Mouse (Mus musculus) heart, postnatal 4 days (tissue): ENCODE data around the gene Wdr60. TPM values are rescaled to one million over a fixed set of nuclear protein-coding genes. Genes with fewer than 3 reads are reported as not detected.

Source experiments
- DNase-seq: peaks from one replicate; pipeline ENCODE4 v3.0.0; 2021
- total RNA-seq, 2 experiments: library from RNA; stranded (reverse); gene quantifications; 2 replicates each; pipeline ENCODE4 v1.2.3; 2021

The Wdr60 gene
- total RNA-seq, 2 experiments from 2014 or later: 2.6 to 2.8 TPM

- no peak for DNase-seq
Measured at GRCm38 (mm10) chr12:116265275-116265674, 2.5 kb upstream of the Wdr60 start.

DNA sequence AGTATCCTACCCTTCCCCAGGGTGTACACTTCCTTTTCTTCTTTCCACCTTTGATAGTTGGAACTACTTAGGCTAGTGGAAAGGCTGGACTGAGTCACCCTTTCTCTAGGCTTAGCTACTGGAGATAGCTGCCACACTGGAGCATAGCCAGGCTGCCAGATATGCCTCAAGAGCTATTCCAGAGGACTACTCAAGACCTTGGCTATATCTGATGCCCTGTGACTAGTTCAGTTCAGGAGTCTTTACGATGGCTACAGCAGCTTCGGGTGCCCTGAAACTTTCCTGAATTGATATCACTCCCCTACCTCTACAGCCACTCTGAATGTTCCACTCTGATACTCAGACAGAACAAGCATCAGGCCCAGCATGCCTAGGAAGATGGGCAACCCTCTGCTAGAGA, 1.9 kb upstream of the Wdr60 start:
- DNase-seq: no peak

GRCm38 (mm10) chr12:116258321-116258720, 4.5 kb downstream of the Wdr60 start:
- DNase-seq: no peak

DNA sequence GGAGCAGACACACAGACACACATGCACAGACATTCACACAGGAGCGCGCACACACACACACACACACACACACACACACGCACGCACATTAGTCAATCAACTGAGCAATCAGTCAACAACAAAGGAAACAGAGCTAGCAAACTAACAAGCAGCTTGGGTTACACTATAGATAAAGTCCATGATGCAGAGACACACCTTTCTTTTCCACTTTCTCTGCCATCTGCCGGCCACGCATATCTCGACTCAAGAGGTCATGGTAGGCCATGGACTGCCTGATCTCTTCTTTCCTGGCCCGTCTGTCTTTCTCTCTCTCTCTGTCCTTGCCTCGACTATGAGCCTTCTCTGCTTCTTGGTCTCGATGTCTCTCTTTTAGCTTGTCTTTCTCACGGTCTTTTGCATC, 7.2 kb downstream of the Wdr60 start:
- DNase-seq: no peak

DNA sequence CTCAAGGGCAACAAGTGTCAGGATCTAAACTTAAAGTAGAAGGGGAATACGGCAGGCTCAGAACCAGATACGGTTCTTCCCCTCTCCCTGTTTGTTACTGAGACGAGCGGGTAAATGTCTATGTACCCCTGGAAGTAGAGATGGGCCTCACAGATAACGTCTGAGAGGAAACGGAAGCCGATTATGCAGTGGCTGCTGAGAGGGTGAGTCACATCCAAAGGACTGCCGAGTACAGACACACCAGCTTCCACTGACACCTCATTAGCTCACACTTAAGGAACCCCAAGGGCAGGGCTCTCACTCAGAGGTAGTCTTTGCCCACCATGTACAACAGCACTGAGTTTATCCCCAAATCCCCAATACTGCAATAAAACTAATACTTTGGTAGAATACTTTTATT, 8.2 kb downstream of the Wdr60 start:
- no peak for DNase-seq

GRCm38 (mm10) chr12:116244601-116245000, 18.2 kb downstream of the Wdr60 start:
- DNase-seq: no peak

DNA sequence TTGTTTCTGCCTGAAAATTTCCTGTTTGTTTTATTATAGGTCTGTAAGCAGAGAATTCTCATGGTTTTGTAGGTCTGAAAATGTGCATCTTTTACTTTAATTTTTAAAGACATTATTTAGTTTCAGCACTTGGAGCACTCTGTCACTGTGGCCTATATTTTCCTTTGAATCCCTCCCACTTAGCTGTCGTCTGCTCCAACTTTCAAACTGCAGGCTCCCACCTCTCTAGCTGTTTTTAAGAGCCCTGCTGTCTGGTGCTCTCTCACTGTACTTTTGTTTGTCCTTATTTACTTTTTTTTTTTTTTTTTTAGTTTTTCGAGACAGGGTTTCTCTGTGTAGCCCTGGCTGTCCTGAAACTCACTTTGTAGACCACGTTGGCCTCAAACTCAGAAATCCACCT, 24.0 kb downstream of the Wdr60 start:
- no peak for DNase-seq

DNA sequence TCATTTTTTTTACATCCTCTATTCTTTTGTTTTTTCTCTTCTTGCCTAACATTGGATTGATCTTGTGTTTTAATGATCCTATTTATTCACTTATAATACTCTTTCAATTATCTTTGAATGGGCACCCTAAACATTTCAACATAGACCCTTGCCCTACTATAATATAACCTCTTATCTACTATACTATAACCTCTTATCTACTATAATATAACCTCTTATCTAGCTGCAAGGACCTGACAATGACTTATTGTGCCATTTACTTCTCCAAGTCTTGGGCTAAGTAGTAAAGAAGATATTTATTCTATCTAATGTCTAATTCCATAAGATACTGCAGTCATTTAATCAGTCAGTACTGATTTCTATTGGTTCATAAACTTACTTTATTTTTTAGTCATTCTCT, 24.5 kb downstream of the Wdr60 start:
- no peak for DNase-seq

GRCm38 (mm10) chr12:116236658-116237057, 26.2 kb downstream of the Wdr60 start:
- no peak for DNase-seq

- no peak for DNase-seq
Measured at GRCm38 (mm10) chr12:116235356-116235755, 27.5 kb downstream of the Wdr60 start.

GRCm38 (mm10) chr12:116232061-116232460, 30.8 kb downstream of the Wdr60 start:
- DNase-seq: no peak

- DNase-seq: peak; percentile 80
Measured at GRCm38 (mm10) chr12:116231612-116232011, 31.2 kb downstream of the Wdr60 start.

DNA sequence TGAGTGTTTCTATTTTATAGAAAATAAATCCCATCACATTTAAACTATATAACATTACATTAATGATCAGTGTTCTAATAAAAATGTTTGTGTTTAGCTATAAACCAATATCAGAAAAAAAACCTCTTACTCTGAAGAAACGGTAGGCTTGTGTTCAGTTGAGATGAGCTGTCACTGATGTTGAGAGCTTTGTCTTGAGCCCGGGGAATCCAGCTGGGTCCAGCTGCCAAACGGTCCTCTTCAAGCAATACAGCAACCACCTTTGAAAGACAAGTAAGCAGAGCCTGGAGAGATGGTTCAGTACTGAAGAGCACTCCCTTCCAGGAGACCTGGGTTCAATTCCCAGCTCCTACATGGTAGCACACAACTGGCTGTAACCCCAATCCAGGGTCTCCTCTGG, 33.4 kb downstream of the Wdr60 start:
- no peak for DNase-seq

DNA sequence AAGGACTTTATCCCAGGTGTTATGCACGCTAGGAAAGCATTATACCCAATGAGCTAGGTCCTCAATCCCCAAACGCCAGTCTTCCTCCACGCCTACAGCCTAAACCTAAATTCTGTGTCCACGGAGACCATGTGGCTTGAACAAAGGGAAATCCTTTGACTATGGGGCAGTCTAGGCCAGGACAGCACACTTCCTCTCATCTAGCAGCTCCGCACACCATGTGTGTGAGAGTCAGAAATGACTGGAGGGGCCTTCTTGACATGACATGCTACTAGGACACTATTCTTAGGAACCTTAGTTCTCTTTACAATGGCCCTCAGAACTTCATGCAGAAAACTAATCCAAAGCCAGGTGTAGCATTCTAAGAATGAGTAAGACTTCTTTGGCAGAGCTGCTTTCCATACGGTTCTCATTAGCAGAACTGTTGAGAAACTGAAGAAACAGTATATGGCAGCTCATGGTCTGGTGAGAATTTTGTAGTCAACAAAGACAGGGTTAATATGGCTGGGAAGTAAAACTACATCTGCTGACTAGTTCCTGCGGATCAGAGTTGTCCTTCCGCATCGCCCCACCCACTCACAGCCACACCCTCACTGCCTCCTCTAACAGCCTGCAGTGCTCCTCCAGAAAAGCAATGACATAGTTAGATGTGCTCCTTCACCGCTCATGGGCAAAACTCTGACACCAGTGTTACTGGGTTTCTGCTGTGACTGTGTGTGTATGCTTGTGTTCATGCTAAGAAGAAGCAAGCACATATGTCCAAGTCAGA, 36.3 kb downstream of the Wdr60 start:
- no peak for DNase-seq

GRCm38 (mm10) chr12:116223107-116223506, 39.7 kb downstream of the Wdr60 start:
- no peak for DNase-seq

GRCm38 (mm10) chr12:116207486-116207885, 55.3 kb downstream of the Wdr60 start:
- no peak for DNase-seq

- DNase-seq: no peak
Measured at GRCm38 (mm10) chr12:116205726-116206125, 57.1 kb downstream of the Wdr60 start.

- DNase-seq: peak; percentile 74
Measured at GRCm38 (mm10) chr12:116202176-116202981, 60.4 kb downstream of the Wdr60 start.

DNA sequence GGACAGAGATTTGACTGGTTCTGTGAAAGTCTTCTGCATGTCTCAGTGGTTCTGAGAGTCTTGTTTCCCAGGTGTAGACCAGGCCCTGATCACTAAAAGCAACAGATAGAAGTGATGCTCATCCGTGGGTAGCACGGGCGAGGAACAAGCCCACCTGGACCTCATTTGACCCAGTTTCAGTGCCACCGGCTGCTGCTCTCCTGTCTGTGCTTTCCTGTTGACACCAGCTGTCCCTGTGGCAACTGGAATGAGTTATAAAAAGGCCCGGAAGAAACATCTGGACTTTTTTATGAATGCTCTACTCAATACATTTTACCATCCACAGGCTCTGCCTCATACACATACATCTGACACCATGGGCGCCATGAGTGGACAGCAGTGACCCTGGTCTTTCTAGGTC, 64.0 kb downstream of the Wdr60 start:
- DNase-seq: no peak

DNA sequence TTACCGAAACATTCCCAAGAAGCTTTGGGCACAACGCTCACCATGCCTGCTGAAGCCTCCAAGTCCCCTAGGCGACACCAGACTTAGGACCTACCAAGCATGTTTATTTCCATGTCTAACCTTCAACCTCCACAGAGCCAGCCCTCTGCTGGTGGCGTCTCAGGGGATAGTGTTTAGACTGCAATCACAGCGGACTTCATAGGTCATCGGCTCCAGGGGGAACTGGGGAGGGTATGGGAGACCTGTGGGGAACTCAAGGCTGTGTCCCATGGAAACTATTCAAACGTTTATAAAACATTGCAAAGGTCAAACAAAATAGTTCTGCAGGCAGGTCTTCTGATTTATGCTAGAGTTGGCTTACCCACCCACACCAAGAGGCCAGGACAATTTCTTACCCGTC, 66.6 kb downstream of the Wdr60 start:
- no peak for DNase-seq

GRCm38 (mm10) chr12:116194641-116195040, 68.2 kb downstream of the Wdr60 start:
- DNase-seq: no peak

DNA sequence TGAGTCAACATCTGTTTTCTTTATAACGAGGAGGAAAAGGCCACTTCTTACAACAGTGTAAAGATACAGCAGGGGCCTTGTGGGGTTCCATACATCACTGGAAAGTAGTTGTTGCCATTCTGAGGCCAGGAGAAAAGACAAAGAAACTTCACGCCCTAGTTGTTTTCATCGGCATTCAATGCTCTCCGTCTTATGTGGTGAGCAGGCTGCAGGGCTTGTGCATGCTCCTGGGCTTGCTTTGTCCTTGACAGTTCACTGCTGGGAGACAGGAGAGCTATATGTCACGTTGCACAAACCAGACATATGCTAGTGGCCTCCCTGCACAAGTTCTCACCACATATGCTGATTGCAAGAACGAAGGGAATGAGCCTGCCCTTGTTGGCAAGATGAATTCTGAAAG, 68.9 kb downstream of the Wdr60 start:
- DNase-seq: no peak

DNA sequence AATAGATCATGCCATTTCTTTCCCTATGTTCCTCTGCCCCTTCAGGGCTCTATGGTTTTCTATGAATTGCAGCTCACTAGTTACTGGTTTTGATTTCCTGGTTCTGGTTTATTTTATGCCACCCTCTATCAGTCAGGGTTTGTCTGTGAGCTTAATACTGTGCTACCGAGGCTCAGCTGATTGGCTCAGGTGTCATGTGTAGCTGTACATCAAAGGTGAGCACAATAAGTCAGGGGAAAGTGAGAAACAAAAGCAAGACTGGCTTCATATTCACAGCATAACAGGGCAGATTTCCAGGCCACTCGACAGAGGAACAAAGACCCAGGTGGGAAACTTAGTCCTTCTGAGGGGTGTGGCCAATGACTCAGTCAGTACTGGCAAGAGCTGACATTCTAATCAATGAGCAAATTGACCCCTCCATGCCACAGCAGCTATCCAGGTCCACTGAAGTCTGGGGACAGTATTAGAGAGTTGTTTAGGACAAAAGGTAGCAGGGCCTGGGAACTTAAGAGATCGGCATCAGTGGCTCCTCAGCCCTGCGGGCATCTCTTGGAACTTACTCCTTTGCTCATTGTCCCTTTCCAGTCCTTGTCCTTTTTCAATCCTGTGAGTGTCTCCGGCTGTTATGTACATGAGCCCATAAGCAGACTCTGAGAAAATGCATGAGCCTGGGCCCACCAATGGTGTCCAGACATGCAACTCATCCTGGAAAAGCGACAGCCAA, 79.4 kb downstream of the Wdr60 start:
- no peak for DNase-seq
